Mouse (Mus musculus) embryonic facial prominence, embryonic 11.5 days (tissue): ENCODE results near the gene Cdan1. TPM values are rescaled to one million over a fixed set of nuclear protein-coding genes. Genes with fewer than 3 reads are reported as not detected.

Source experiments
- ATAC-seq: fragments of 200-750 bp; cut with Nextera tagmentation; replicated peaks from 2 replicates; pipeline ENCODE4 v1.8.0; 2017; ENCODE audit warnings: low read depth; ENCODE audit not compliant: insufficient number of reproducible peaks, low FRiP score, low TSS enrichment
- DNase-seq: peaks from one replicate; pipeline ENCODE4 v3.0.0-alpha.2; 2015; ENCODE audit warnings: low spot score
- H3K27ac ChIP-seq: fragments of 300-500 bp; sonication (generic); replicated peaks from 2 replicates; pipeline ENCODE4 v1.5.1; 2014; ENCODE audit warnings: mild to moderate bottlenecking, low read depth, low read length, control low read depth
- H3K27me3 ChIP-seq: fragments of 300-500 bp; sonication (generic); 2 replicates; pipeline ENCODE4 v1.6.1; 2014; ENCODE audit warnings: mild to moderate bottlenecking, low read length, moderate library complexity, mixed read lengths; ENCODE audit not compliant: control insufficient read depth, insufficient read depth
- H3K36me3 ChIP-seq: fragments of 300-500 bp; sonication (generic); replicated peaks from 2 replicates; pipeline ENCODE4 v1.6.1; 2014; ENCODE audit warnings: low read depth, mild to moderate bottlenecking, low read length, moderate library complexity, mixed read lengths; ENCODE audit not compliant: control insufficient read depth, insufficient read depth
- H3K4me1 ChIP-seq: fragments of 300-500 bp; sonication (generic); 2 replicates; pipeline ENCODE4 v1.6.1; 2014; ENCODE audit warnings: low read length, mixed read lengths; ENCODE audit not compliant: control insufficient read depth, insufficient read depth
- H3K4me2 ChIP-seq: fragments of 300-500 bp; sonication (generic); 2 replicates; pipeline ENCODE4 v1.6.1; 2014; ENCODE audit warnings: low read depth, mild to moderate bottlenecking, control low read depth, low read length, moderate library complexity
- H3K4me3 ChIP-seq: fragments of 300-500 bp; sonication (generic); 2 replicates; pipeline ENCODE4 v1.5.1; 2014; ENCODE audit warnings: low read depth, low read length, control low read depth
- H3K9ac ChIP-seq: fragments of 300-500 bp; sonication (generic); replicated peaks from 2 replicates; pipeline ENCODE4 v1.6.1; 2014; ENCODE audit warnings: mild to moderate bottlenecking, control low read depth, low read length
- H3K9me3 ChIP-seq: fragments of 300-500 bp; sonication (generic); replicated peaks from 2 replicates; pipeline ENCODE4 v1.6.1; 2016; ENCODE audit warnings: mild to moderate bottlenecking, low read length, inconsistent platforms, mixed read lengths; ENCODE audit not compliant: control insufficient read depth
- WGBS: fragments of 180-500 bp; shearing (Covaris S2); extraction: QIAGEN DNeasy Blood & Tissue Kit; methylation state at CpG from one replicate; pipeline ENCODE4 v1.1.7; 2014; 5-methylcytosine and 5-hydroxymethylcytosine counted together
- polyA plus RNA-seq: library from polyadenylated mRNA; unstranded; fragments of >200 nt; fragmentation: Nextera tagmentation; extraction: Ambion mirVana; gene quantifications from 2 replicates; pipeline ENCODE4 v1.2.1, GENCODE M21; 2014

Gene Cdan1
- polyA plus RNA-seq, 1 experiment from 2014 or later, result 6.8 TPM

- Histone ChIP-seq H3K4me2 (no peak overlapping the region), H3K27ac (no peak overlapping the region), H3K36me3 (peaks cover 13% of the 10 kb centered on the region), H3K9me3 (no peaks in the 10 kb centered on the region), H3K9ac (no peak overlapping the region), H3K4me1 (no peaks in the 10 kb centered on the region), H3K4me3 (no peak overlapping the region), H3K27me3 (no peaks in the 10 kb centered on the region)
- 93% methylated on average over 8 of the region's 8 CpGs for WGBS
- no peak for DNase-seq
- ATAC-seq, result no peak
These were observed 131.4 kb downstream of the Cdan1 start for GRCm38 (mm10) chr2:120718496-120718895.

GRCm38 (mm10) chr2:120713441-120713840, 136.5 kb downstream of the Cdan1 start:
- no peak overlapping the region for H3K4me2 ChIP-seq
- no peak for DNase-seq
- H3K27me3 ChIP-seq, result no peaks in the 10 kb centered on the region
- H3K4me1 ChIP-seq, result no peaks in the 10 kb centered on the region
- no peak for ATAC-seq
- H3K36me3 ChIP-seq, result peaks cover 9% of the 10 kb centered on the region; the same call in 1 of the 2 replicates
- no peak overlapping the region for H3K4me3 ChIP-seq
- no peak overlapping the region for H3K27ac ChIP-seq
- H3K9me3 ChIP-seq, result no peaks in the 10 kb centered on the region
- 97% methylated on average over 3 of the region's 3 CpGs for WGBS
- no peak overlapping the region for H3K9ac ChIP-seq

GRCm38 (mm10) chr2:120710948-120711347, 139.0 kb downstream of the Cdan1 start:
- ATAC-seq (no peak), DNase-seq (no peak)
- H3K27ac ChIP-seq, result no peak overlapping the region
- 92% methylated on average over 3 of the region's 3 CpGs for WGBS
- no peaks in the 10 kb centered on the region for H3K4me1 ChIP-seq
- H3K36me3 ChIP-seq, result peaks cover 5% of the 10 kb centered on the region; the same call in 1 of the 2 replicates
- H3K4me3 ChIP-seq, result no peak overlapping the region
- H3K9ac ChIP-seq, result no peak overlapping the region
- H3K4me2 ChIP-seq, result no peak overlapping the region
- H3K9me3 ChIP-seq, result no peaks in the 10 kb centered on the region
- H3K27me3 ChIP-seq, result no peaks in the 10 kb centered on the region

- H3K27ac ChIP-seq, result no peak overlapping the region
- ATAC-seq (no peak), DNase-seq (no peak)
- H3K27me3 ChIP-seq, result no peaks in the 10 kb centered on the region
- no peaks in the 10 kb centered on the region for H3K4me1 ChIP-seq
- H3K4me3 ChIP-seq, result no peak overlapping the region
- H3K4me2 ChIP-seq, result no peak overlapping the region
- H3K9ac ChIP-seq, result no peak overlapping the region
- peaks cover 5% of the 10 kb centered on the region; the same call in 1 of the 2 replicates for H3K36me3 ChIP-seq
- no peaks in the 10 kb centered on the region for H3K9me3 ChIP-seq
- 88% methylated on average over 3 of the region's 3 CpGs for WGBS
These were observed 139.8 kb downstream of the Cdan1 start for GRCm38 (mm10) chr2:120710154-120710553.

GRCm38 (mm10) chr2:120707041-120707440, 142.9 kb downstream of the Cdan1 start:
- no peak overlapping the region for H3K9ac ChIP-seq
- no peak for ATAC-seq
- H3K27me3 ChIP-seq, result no peaks in the 10 kb centered on the region
- H3K36me3 ChIP-seq, result no peaks in the 10 kb centered on the region
- H3K9me3 ChIP-seq, result no peaks in the 10 kb centered on the region
- DNase-seq, result no peak
- H3K4me2 ChIP-seq, result no peak overlapping the region
- H3K4me1 ChIP-seq, result no peaks in the 10 kb centered on the region
- no peak overlapping the region for H3K27ac ChIP-seq
- H3K4me3 ChIP-seq, result no peak overlapping the region

- H3K27ac ChIP-seq, result no peak overlapping the region
- DNase-seq, result no peak
- no peaks in the 10 kb centered on the region for H3K4me1 ChIP-seq
- WGBS, result 76% methylated on average over 5 of the region's 5 CpGs
- H3K9me3 ChIP-seq, result no peaks in the 10 kb centered on the region
- no peak for ATAC-seq
- no peak overlapping the region for H3K4me3 ChIP-seq
- no peak overlapping the region for H3K4me2 ChIP-seq
- H3K9ac ChIP-seq, result no peak overlapping the region
- 0 out of 2 replicates have a peak, but pooled peaks cover 2% of the 10 kb centered on the region for H3K36me3 ChIP-seq
- no peaks in the 10 kb centered on the region for H3K27me3 ChIP-seq
These were observed 147.3 kb downstream of the Cdan1 start for GRCm38 (mm10) chr2:120702675-120703074.

GRCm38 (mm10) chr2:120700379-120700885, 149.5 kb downstream of the Cdan1 start:
- Histone ChIP-seq H3K9ac (no peak overlapping the region), H3K36me3 (0 out of 2 replicates have a peak, but pooled peaks cover 2% of the 10 kb centered on the region), H3K4me2 (no peak overlapping the region), H3K4me1 (no peaks in the 10 kb centered on the region), H3K27me3 (no peaks in the 10 kb centered on the region), H3K4me3 (no peak overlapping the region), H3K9me3 (no peaks in the 10 kb centered on the region), H3K27ac (no peak overlapping the region)
- DNase-seq (no peak), ATAC-seq (no peak)
- 87% methylated on average over 3 of the region's 3 CpGs for WGBS

GRCm38 (mm10) chr2:120697767-120698166, 152.2 kb downstream of the Cdan1 start:
- WGBS, result 88% methylated on average over 5 of the region's 5 CpGs
- no peaks in the 10 kb centered on the region for H3K4me1 ChIP-seq
- no peak for DNase-seq
- no peaks in the 10 kb centered on the region for H3K27me3 ChIP-seq
- no peak overlapping the region for H3K4me2 ChIP-seq
- H3K36me3 ChIP-seq, result 0 out of 2 replicates have a peak, but pooled peaks cover 2% of the 10 kb centered on the region
- H3K27ac ChIP-seq, result no peak overlapping the region
- H3K9ac ChIP-seq, result no peak overlapping the region
- H3K4me3 ChIP-seq, result no peak overlapping the region
- no peaks in the 10 kb centered on the region for H3K9me3 ChIP-seq
- ATAC-seq, result no peak
